19 mouse cellular contexts compared by ENCODE assay signal in the genomic region with DNA sequence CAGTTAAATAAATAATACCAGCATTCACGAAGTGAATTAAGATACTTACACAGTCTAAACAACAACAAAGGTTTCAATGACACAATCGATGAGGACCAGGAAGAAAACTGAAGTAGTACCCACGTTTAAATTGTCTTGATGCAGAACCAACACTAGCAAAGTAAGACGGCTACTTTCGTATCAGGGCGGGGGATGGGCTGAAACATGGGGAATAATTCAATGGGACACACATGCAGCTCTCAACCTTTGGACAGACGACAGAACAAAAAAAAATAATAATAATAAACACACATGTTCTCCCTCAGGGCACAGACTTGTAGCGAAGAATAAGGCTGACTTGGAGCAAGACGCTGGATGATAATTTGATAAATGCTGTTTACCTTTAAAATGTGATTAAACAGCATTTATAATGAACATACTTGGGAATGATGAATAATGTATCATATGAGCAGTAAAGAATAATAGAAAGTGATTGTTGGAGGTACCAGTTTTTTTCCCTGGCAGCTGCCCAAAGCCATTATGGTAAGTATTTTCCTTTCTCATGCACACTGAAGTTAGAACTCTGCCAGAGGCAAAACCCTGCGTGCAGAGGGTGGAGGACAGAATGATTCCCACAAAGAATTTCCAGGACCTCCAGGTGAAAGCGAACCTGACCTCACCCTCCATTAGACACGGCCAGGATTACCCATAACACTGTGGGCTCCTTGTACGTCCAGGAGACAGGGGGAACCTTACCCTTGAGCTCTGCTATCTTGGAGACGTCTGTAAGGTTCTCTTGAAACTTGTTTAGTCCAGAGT.
DNase-seq lines count a peak whose midpoint lies in the region; ATAC-seq and TF ChIP-seq lines count a peak whose summit lies in the region.
"Had no signal": no experiment of that assay in that cellular context is flagged by ENCODE, and none has a peak within 500 bp of the region (broad histone marks: within the 10 kb centered on the region; RNA-seq: fewer than 3 reads in every experiment).

No protein-coding gene starts in this region.

- no peak for TF ChIP-seq CTCF in stomach, postnatal 0 days (IDR thresholded peaks at IDR 0.05; ENCODE audit: low read depth)

- WGBS in embryonic facial prominence, embryonic 14.5 days, result 40% methylated on average over 14 of the region's 14 CpGs
- WGBS in stomach, postnatal 0 days, result 62% methylated on average over 14 of the region's 14 CpGs

- peak overlapping the region; percentile 4; the same call in 1 of the 2 replicates for H3K4me2 ChIP-seq in embryonic facial prominence, embryonic 14.5 days (ENCODE audit: low read depth, low read length)
- H3K4me2 ChIP-seq in stomach, postnatal 0 days (replicated peaks; ENCODE audit: low read depth), result no peak overlapping the region
- H3K4me2 ChIP-seq: forebrain, embryonic 12.5 days; heart, embryonic 12.5 days; hindbrain, embryonic 15.5 days; midbrain, embryonic 11.5 days had no signal

- no peak overlapping the region for H3K9ac ChIP-seq in embryonic facial prominence, embryonic 14.5 days (ENCODE audit: low read depth, low read length)
- H3K9ac ChIP-seq in stomach, postnatal 0 days (ENCODE audit: low read length), result no peak overlapping the region
- H3K9ac ChIP-seq: forebrain, embryonic 12.5 days; heart, embryonic 12.5 days; hindbrain, embryonic 15.5 days had no signal

- no peaks in the 10 kb centered on the region for H3K36me3 ChIP-seq in embryonic facial prominence, embryonic 14.5 days (ENCODE audit: control insufficient read depth, insufficient read depth, low read length)
- H3K36me3 ChIP-seq in stomach, postnatal 0 days (ENCODE audit: control insufficient read depth, insufficient read depth, low read length), result no peaks in the 10 kb centered on the region
- H3K36me3 ChIP-seq: forebrain, embryonic 12.5 days; heart, embryonic 12.5 days; hindbrain, embryonic 15.5 days had no signal

- peaks cover 17% of the 10 kb centered on the region for H3K4me1 ChIP-seq in embryonic facial prominence, embryonic 14.5 days (ENCODE audit: control insufficient read depth, insufficient read depth, low read length)
- H3K4me1 ChIP-seq in stomach, postnatal 0 days (replicated peaks; ENCODE audit: control insufficient read depth, insufficient read depth), result no peaks in the 10 kb centered on the region

- ATAC-seq in embryonic facial prominence, embryonic 14.5 days (ENCODE audit: low read depth), result peak; percentile 47; the same call in 1 of the 2 replicates
- no peak for ATAC-seq in stomach, postnatal 0 days (ENCODE audit: low FRiP score, low TSS enrichment)
- ATAC-seq: intestine, embryonic 16.5 days had no signal

- TF ChIP-seq EP300 in stomach, postnatal 0 days (optimal IDR thresholded peaks at IDR 0.05), result no peak

- no peaks in the 10 kb centered on the region for H3K27me3 ChIP-seq in embryonic facial prominence, embryonic 14.5 days (replicated peaks; ENCODE audit: control insufficient read depth, insufficient read depth, low read length)
- no peaks in the 10 kb centered on the region for H3K27me3 ChIP-seq in stomach, postnatal 0 days (ENCODE audit: control insufficient read depth, insufficient read depth, low read length)
- H3K27me3 ChIP-seq: forebrain, embryonic 12.5 days; heart, embryonic 12.5 days; hindbrain, embryonic 15.5 days had no signal

- peak; percentile 15 for DNase-seq in retina, postnatal 1 day
- DNase-seq in retina, embryonic 14.5 days (ENCODE audit: low spot score), result no peak
- DNase-seq in embryonic facial prominence, embryonic 14.5 days (ENCODE audit: low spot score), result peak; percentile 67
- DNase-seq in kidney, postnatal 14 days, result peak; percentile 48
- DNase-seq in cerebellum, adult 9-11 months, result no peak
- DNase-seq in layer of hippocampus, adult 9-11 months, result no peak
- DNase-seq in stomach, postnatal 0 days (ENCODE audit: low spot score), result no peak
- DNase-seq: adrenal gland, adult 2 months; cerebellum, adult 11-12 months; heart, postnatal 36 days; lung, adult 18-20 months; right cerebral cortex, postnatal 14 days; thymus, postnatal 25 days had no signal

- no peak overlapping the region for H3K4me3 ChIP-seq in embryonic facial prominence, embryonic 14.5 days (ENCODE audit: low read depth, low read length)
- H3K4me3 ChIP-seq in stomach, postnatal 0 days (ENCODE audit: low read depth, low read length), result no peak overlapping the region
- H3K4me3 ChIP-seq: forebrain, embryonic 12.5 days; heart, embryonic 12.5 days; hindbrain, embryonic 15.5 days had no signal

- 0 out of 2 replicates have a peak overlapping the region, but pooled peaks have one; percentile 67 for H3K27ac ChIP-seq in embryonic facial prominence, embryonic 14.5 days (replicated peaks; ENCODE audit: low read depth, low read length)
- H3K27ac ChIP-seq in stomach, postnatal 0 days (replicated peaks), result no peak overlapping the region
- H3K27ac ChIP-seq: forebrain, embryonic 12.5 days; hindbrain, embryonic 15.5 days; macrophage had no signal

- H3K9me3 ChIP-seq in embryonic facial prominence, embryonic 14.5 days (ENCODE audit: control insufficient read depth, low read length), result no peaks in the 10 kb centered on the region
- H3K9me3 ChIP-seq in stomach, postnatal 0 days (ENCODE audit: control insufficient read depth, low read length), result no peaks in the 10 kb centered on the region
- H3K9me3 ChIP-seq: forebrain, embryonic 12.5 days; heart, embryonic 12.5 days; hindbrain, embryonic 15.5 days had no signal

Comparison
In these comparisons a context has a peak if more than half of its experiments do, and no peak if none do; other contexts are left out.
1. DNase-seq: peak in retina, postnatal 1 day (single experiment), embryonic facial prominence, embryonic 14.5 days (single experiment) and kidney, postnatal 14 days (single experiment); none in retina, embryonic 14.5 days (single experiment), cerebellum, adult 9-11 months (single experiment), layer of hippocampus, adult 9-11 months (single experiment) and stomach, postnatal 0 days (single experiment).